Mouse (Mus musculus): ENCODE data around the gene Dnase1l3. TPM values are rescaled to one million over a fixed set of nuclear protein-coding genes. Genes with fewer than 3 reads are reported as not detected.
"Not testable (repeated sequence)": the region's sequence is repeated elsewhere in the genome, so short reads cannot be mapped to it uniquely, and the experiment has no call there.

Dnase1l3 gene
- total RNA-seq, 4 experiments from 2014 or later: 0.37 to 0.78 (median 0.55) TPM

DNA sequence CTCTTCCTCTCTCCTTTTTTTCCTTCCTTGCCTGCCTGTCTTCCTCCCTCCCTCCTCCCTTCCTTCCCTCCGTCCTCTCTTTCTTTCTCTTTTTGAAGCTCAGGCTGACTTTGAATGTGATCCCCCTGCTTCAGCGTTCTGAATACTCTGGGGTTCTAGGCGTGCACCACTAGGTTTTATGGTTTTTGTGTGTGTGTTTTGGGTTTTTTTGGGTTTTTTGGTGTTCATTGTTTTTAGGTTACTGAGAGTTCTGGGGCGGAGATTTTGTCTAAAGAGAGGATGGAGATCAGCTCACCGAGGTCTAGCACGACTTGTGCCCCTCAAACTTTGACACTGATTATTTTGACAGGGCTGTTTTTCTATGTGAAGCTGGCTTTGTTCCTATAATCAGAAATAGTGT is 17.6 kb upstream of the Dnase1l3 start:
- no peak for DNase-seq

DNA sequence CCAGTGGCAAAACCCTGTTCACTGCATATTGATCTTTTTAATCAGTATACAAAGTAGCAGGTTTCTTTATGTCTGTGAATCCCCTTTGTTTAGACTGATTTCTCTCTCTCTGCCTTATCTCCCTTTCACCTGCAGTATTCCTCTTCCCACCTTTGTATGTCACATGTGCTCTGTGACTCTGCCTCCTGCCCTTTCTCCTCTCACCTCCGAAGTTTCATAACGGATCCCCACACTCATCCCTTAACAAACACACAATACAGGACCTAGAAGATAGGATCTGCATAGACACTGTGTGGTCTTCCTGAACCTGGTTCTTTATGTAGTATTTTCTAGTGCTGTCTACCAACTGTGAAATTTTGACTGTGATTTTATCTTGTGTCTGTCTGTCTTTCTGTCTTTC is 16.9 kb upstream of the Dnase1l3 start:
- no peak for DNase-seq

DNA sequence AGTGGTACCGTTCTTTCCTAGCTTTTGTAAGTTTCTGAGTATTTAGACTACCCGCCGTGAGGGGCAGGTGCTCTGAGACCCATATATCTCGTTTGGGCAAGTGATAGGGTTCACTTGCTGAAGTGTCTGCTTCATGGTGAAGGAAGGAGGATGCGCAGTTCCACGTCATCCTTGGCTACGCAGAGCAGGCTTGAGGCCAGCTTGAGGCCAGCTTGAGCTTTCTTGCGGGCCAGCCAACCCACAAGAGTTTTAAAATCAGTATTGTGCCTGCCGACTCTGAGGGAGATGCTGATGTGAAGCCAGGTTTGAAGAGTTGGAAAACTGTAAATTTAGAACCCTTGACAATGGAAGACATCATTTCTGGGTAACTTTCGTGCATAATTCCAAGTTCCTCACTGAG is 13.6 kb upstream of the Dnase1l3 start:
- no peak for DNase-seq

DNA sequence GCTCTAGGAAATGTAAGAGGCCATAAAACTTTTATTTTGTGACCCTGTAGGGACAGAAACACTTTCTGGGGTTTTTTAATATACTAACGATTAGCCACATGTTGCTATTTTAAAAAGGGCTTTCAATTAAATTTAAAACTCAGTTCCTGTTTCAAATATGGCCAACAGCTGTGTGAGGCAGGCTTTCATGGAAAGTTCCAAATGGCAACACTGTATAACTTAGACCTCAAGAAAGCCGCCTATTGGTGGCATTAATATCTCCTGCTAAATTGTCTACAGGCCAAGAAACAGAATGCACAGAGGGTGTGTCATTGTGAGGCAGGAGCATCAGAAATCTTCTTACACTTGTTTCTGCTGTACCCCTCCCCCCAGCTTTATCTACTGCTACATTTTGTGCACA is 13.1 kb upstream of the Dnase1l3 start:
- DNase-seq: no peak

DNA sequence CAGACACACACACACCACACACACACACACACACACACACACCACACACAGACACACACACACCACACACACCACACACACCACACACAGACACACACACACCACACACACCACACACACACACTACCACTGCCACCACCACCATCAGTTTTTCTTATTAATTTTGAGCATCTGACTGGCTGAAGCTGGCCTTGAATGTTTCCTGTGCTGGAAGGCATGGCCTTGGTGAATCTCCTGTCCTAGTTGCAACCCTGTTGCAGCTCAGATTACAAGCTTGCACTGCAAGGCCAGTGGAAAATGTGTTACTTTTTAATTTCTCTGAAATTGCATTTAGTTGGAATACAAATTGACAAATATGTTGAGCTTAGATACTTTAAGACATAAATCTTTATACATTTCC is 12.7 kb upstream of the Dnase1l3 start:
- DNase-seq: peak; percentile 75

DNA sequence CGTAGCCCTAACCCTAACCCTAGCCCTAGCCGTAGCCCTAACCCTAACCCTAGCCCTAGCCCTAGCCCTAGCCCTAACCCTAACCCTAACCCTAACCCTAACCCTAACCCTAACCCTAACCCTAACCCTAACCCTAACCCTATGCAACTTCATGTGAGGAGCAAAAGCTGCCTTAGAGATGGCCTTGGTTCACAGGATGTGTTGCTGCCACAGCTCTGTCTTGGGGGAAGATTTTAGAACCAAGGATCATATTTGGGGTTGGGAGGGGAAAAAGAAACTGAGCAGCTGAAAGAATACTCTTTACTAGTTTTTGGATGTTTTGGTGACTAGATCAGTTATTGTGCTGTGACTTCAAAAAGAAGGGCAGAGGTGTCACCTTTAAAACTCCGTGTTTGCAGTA is 11.7 kb upstream of the Dnase1l3 start:
- DNase-seq: not testable (repeated sequence)

DNA sequence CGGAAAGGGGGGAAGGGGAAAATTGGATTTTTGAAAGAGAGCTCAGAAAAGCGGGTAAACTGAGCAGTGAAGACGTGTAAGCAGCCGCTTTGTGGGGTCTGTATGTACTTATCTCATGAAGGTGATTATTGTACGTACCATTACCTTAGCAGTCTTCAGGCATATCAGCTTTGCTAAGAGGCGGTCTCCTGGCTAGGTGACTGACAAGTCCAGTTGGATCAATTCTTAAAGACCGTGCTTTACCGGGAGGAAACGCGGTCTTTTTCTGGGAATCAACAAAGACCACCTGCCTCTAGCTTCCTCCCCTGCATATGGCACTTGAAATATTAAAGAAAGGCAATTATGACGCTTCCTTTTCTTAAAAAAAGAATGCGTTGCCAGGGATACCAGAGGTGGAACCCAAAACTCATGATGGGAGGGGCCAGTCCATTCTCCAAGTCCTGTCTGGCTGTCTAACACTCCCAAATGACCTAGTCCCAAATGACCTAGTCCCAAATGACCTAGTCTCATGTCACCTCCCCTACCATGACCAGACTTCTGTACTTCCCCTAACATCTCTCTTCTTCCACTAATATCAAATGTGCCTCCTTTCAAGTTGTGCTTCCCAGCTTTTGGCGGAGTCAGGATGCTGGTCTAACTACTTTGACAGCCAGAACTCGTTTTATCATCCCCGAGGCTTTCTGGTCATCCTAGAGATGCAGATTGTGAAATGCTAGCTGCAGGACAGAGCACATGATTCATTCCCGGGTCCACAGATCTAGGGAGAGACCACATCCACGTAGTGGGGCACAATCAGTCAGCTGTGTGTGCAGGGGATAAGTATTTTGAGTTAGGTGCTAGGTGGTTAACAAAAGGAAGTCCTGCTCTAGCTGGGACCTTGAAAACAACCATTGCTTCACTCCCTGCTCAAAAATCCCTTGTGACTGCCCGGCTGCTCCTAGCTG is 9.6 kb upstream of the Dnase1l3 start:
- peak; percentile 41 for DNase-seq

DNA sequence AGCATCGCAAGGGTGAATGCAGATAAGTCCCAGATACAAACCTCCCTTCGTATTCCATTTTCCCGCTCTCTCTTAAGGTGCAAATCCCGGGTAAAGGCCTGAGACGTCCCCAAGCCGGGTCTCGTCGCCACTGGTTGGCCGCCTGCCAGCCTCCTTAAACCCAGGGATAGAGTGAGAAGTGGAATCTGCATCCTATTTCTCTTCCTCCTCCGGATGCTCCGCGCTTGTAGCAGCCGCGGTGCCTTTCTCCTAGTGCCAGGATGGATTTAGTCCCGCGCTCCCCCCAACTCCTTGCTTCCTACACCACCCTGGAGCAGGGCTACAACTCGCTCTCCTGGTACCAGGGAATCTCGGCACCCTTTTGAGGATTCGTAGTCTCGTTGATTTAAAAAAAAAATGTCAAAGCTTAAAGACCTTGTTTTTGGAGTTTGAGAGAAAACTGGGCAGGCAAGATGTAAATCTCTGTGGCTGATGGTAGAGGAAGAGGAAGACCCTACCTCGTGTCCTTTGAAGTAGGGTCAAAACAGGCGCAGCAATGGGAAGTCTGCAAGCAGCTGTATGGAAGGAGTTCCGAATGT is 8.8 kb upstream of the Dnase1l3 start:
- DNase-seq: peak; percentile 43

DNA sequence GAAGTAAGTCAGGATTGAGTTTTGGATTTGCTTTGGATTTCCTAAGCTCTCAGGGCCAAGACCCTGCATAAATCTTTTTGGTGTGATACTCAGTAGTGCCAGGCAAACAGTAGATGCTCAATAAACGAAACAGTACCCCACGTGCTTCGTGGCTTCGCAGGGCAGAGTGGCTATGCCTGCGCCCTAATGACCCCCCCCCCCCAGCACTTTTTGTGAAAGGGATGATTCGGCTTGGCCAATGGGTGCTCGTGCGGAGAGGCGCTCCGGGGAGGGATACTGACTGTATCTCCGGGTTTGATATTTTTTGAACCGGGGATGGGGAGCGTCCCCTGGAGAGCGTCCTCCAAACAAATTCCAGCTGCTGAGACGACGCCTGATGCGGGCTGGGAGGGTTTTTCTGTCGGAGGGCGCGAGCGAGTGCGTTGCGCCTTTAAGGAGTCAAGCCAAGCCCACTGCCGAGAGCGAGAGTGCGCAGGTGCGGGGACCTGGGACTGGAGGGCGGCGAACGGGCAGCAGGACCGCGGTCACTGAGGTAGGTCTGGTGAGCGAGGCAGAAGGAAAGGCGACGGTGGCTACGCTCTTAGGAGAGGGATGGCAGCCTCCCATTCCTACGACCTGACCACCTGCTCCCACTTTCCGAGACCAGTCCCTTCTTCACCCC is 8.2 kb upstream of the Dnase1l3 start, which contains the start of gene Abhd6:
TSS of gene Abhd6 (plus strand) at position 471 of the 661 bp plus-strand sequence.
- DNase-seq: peak; percentile 83

DNA sequence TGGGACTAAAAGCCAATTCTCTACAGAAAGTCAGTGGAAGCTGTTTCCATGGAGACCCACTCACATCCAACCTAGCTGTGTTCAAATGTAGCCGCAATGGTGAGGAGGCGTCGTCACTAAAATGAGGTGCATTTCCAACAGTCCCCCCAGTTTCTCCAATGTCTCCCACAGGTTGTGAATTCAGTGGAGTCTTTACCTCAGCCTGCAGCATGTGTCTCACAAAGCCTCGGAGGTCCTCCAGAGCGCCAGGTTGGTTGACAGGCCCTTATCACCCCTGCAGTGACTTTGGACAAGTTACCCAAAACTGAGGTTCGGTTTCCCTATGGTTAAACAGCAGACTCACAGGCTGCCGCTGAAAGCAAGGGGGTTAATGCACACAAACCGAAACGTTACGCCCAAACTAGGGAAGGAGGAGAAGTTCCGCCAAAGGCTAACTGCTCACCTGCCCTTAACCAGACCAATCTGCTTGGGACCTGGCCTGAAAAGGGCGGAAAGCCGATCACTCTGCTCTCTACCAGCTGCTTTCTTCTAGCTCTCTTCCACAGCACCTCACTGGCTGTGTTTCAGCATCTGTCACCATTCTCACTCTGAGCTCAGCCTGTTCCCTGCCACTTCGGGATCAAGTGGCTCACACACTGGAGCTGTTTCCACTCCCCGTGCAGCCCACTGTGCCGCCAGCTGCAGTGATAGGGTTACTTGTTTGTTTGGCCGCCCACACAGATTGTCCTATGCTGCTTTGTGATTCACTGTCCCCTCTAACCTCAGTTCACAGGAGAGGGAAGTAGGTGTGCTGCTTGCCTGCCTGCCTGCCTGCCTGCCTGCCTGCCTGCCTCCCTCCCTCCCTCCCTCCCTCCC is 6.7 kb upstream of the Dnase1l3 start:
- no peak for DNase-seq

DNA sequence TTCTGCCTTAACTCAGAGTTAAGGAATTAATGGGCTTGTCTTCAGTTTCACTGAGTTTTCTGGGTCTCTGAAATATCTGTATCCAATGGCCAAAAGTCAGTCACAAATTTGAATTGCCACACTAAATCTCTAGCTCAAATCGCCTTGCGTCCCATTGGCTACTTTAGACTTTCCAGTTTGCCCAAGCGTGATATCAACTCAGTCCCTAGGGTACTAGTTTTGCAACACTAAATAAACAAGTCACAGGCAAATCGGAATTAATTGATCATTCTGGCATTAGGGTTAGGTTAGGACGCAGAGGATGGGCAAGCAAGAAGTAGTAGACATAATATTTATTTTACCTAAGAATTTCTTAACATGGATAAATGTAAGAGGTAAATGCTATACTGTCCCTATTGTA is 5.9 kb upstream of the Dnase1l3 start:
- no peak for DNase-seq

DNA sequence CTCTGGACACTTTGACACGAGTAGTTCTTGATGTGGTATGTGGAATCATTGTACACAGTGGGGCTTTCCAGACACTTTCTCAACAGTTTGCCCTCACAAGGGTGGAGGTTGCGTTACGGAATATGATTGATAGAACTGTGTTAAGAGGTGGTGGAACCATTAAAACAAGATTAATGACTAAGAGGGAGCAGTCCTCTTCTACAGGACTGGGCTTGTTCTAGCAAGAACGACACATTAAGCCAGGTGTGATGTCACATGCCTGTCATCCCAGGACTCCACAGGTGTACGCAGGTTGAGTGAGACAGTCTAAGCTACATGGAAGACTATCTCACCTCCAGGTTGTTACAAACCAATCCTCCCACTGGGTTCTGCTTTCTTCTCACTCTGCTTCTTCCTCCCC is 5.1 kb upstream of the Dnase1l3 start:
- DNase-seq: no peak

DNA sequence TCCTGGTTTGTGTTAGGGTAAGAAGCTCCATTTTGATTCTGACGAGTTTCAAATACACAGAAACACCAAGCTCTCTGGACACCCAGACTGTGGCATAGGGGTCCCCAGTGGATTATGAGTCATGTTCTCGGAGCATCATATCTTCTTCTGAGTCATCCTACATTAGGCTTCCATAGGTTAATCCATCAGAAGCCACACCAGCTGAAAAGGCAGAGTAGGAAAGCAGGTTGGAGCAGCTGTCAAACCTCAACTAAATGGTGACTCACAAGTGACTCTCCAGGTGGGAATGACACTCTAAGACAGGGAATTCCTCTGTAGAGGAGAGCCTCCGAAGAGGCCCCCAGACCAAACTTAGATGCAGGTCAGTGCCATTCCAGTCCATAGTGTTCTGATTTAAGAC is 4.7 kb upstream of the Dnase1l3 start:
- DNase-seq: no peak

DNA sequence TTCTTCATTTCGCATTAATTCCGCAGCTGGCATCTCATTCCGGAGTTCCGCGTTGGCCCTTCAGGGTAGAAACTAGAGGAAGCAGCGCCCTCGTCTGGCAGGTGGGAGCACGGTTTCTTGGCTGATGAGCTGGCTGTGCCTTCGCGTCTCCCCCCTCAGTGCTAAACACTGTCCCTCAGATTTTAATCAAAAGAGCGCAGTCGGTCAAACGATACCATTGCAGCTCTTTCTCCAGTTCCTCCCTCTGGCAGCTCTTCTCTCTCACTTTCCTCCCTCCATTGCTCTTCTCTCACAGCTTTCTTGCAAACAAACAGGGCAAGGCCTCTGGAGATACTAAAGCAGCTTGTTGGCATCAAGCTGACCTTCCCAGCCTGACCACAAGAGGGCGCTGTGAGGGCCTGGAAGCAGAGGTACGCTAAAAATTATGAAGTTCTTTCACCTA is 2.9 kb upstream of the Dnase1l3 start:
- peak; percentile 82 for DNase-seq

DNA sequence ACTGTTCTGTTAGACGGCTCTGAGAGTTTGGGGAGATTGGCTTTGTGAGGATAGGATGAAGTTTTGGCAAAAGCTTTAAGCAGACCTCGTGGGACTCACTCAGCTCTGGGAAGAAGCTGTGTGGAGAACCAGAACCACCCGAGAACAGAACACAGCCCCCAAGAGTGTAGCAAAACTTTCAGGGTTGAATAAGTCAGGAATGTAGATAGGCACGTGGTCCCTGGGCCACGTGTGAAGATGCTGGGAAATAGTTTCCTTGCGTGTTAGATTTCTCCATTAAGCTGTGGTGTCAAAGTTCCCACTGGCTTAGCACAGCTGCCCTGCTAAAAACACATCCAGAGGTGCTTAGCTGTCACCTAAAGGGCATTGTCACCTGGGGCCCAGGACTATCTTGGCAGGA is 2.2 kb downstream of the Dnase1l3 start:
- DNase-seq: no peak

DNA sequence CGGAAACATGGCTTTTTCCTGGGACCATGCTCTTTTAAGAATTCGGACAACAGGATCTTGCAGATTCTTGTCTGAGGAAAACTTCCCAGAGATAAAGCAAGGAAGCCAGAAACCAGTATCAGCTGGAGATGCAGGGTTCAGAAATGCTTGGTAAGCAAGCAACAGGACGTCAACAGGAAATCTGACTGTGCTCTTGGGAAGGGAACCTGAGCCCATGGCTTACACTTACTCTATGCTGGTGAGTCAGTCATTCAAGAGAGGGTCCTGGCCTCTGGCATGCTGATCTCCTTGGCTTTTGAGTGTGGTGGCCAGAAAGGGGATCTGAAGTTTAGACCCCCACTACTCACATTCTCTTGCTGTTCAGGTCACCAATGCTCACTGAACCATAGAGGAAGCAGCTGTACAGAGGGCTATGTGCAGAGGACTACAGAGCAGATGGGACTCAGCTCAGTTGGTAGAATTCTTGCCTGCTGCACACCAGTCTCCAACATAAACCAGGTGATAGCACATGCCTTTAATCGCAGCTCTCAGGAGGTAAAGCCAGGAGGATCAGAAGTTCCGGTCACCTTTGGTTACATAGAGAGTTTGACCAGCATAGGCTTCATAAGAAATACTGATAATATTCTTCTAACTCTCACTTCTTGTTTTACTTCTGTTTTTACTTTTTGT is 3.1 kb downstream of the Dnase1l3 start:
- DNase-seq: no peak

DNA sequence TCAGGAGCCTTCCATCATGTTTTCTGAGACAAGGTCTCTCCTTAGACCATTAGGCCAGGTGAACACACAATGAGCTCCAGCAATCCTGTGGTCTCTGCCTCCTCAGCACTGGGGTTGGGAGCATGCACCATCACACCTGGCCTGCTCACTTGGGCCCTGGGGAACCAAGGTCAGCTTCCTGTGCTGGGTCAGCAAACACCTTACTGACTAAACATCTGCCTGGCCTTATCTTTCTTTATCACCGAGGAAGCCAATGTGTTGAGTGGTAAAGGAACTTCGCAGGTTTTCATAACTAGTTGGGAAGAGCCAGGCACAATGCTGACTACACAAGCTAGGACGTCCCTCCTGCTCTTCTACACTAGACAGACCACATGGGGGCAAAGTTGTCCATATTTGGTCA is 4.4 kb downstream of the Dnase1l3 start:
- DNase-seq: no peak

DNA sequence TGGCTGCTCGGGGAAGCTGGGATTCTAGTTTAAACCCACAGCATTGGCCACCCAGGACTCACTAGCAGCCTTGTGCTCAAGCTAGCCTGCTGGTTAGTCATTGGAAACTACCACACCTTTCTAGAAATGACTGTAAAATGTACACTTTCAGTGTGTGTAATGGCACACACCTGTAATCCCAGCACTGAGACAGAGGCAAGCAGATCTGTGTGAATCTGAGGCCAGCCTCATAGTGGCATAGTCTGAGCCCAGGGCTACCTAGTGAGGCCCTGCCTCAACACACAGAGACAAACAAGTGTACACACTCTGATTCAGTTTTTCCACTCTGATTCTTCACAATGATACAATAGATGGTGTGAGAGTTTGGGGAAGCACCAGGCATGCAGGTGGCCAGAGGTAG is 5.0 kb downstream of the Dnase1l3 start:
- no peak for DNase-seq

DNA sequence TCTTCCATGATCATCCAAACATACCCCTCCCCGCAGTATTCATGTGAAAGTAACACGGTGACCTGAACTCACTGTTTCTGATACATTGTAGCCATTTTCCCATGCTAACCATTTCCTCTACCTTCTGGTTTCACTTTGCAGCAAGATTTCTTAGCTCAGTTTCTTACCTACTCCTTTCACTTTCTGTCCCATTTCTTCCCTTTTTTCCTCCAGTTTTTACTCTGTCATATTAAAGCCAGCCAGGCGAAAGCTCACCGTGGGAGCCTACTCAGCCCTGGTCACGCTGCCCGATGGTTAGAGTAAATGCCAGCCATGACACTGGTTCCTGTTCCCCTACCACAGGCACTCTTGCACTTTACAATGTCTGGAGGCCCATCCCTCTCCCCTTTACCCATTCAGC is 7.5 kb downstream of the Dnase1l3 start:
- DNase-seq: no peak

DNA sequence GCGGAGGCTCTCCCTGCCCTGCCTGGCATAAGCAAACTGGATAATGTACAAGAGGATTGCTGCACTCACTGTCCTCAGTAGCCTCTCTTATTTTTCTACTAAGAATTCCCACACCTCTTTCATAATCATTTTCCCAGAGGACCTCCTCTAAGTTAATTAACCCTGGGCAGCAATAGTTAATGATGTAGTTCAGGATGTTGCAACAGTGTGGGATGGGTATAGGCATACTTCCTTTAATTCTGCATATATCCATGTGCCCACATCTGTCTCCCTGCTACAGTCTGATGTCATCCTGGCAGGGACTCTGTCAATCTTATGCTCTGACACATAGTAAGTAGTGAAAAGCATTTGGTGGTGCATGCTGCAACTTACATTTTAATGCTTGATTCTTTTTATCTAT is 13.1 kb downstream of the Dnase1l3 start:
- no peak for DNase-seq

DNA sequence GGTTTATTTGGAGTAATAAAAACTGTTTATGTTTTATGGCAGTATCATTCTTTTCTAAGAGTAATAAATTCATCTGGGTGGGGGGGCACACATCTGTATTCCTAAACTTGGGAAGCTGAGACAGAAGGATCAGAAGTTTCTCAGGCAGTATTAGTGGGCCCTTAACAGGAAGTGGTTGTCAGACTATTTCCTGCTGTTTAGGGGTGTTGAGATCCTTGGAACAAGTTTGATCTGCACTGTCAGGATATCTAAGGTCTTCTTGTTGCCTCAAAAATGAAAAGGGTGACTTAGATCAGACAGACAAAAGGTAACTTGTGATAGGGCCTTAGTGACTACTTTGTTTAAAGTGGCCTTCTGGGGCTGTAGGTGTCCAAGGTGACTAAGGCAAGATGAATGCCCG is 16.2 kb downstream of the Dnase1l3 start:
- no peak for DNase-seq

DNA sequence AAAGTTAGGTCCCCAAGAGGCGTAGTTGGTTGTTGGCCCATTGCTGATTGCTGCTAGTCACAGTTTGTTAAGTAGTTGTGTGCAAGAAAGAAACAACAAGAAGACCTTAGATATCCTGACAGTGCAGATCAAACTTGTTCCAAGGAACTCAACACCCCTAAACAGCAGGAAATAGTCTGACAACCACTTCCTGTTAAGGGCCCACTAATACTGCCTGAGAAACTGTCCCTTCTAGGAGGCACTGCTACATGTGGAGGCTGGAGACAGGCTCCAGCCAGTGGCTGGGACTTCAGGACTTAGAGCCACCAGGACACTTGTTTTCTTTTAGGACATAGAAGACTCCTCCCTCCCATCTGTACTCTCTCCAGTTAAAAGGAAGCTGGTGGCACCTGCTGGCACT is 16.9 kb downstream of the Dnase1l3 start:
- DNase-seq: no peak
